Mouse (Mus musculus) CH12.LX (cell line): ENCODE measurements at regions not wholly inside any gene's neighbourhood (a gene's known extent, or its start where the extent isn't known, plus 50 kb on each side); places are given as distances from the start of the nearest gene placed in this dataset.

ENCODE experiments used
- DNase-seq: peaks from one replicate; pipeline ENCODE4 v3.0.0-alpha.2; 2013; ENCODE audit errors: extremely low read depth
- H3K27ac ChIP-seq: 2 replicates; pipeline ENCODE4 v1.5.1; 2012; ENCODE audit warnings: low read depth, mild to moderate bottlenecking, control low read depth, moderate library complexity; ENCODE audit not compliant: insufficient read depth
- H3K27me3 ChIP-seq: replicated peaks from 2 replicates; pipeline ENCODE3; 2012; ENCODE audit warnings: inconsistent platforms
- H3K36me3 ChIP-seq, 2 experiments: replicated peaks in 1 of 2; 2 replicates each; pipeline versions ENCODE3 to v1.6.1; 2012; ENCODE audit warnings: inconsistent platforms in 1 of 2, low read length in 1 of 2, mild to moderate bottlenecking in 1 of 2, mixed read lengths in 1 of 2, moderate library complexity in 1 of 2; ENCODE audit not compliant: control insufficient read depth in 1 of 2, insufficient read depth in 1 of 2
- H3K4me1 ChIP-seq, 2 experiments: 2 replicates each; pipeline ENCODE4 v1.6.1; 2012; ENCODE audit warnings: inconsistent platforms in 1 of 2, moderate library complexity in 1 of 2; ENCODE audit not compliant: insufficient read depth in 2 of 2, control insufficient read depth in 1 of 2
- H3K4me2 ChIP-seq: 2 replicates; pipeline ENCODE4 v1.6.1; 2012; ENCODE audit warnings: low read depth, mild to moderate bottlenecking, control low read depth; ENCODE audit not compliant: poor library complexity, insufficient read depth, severe bottlenecking
- H3K4me3 ChIP-seq, 3 experiments: fragments of 150-350 bp in 1 of 3; sonication (generic) in 1 of 3; replicated peaks in 1 of 3; 2 replicates each; pipeline versions ENCODE3 to v1.5.1; 2011 to 2012; ENCODE audit warnings: low read depth in 2 of 3, low read length in 2 of 3, mild to moderate bottlenecking in 2 of 3, moderate library complexity in 2 of 3, control low read depth in 1 of 3, improper control_type of control experiment in 1 of 3, inconsistent platforms in 1 of 3, mixed read lengths in 1 of 3; ENCODE audit not compliant: poor library complexity in 1 of 3
- H3K79me2 ChIP-seq: replicated peaks from 2 replicates; pipeline ENCODE4 v1.6.1; 2012; ENCODE audit warnings: mild to moderate bottlenecking, moderate library complexity; ENCODE audit not compliant: control insufficient read depth, poor library complexity, insufficient read depth, severe bottlenecking; ENCODE audit errors: extremely low read depth
- H3K9ac ChIP-seq: 2 replicates; pipeline ENCODE4 v1.6.1; 2012; ENCODE audit warnings: low read depth, mild to moderate bottlenecking, control low read depth, moderate library complexity; ENCODE audit not compliant: insufficient read depth
- H3K9me3 ChIP-seq: replicated peaks from 2 replicates; pipeline ENCODE3; 2012; ENCODE audit warnings: low read length, inconsistent platforms, mixed read lengths
- CHD2 ChIP-seq: IDR thresholded peaks from 2 replicates; pipeline ENCODE4 v1.6.1; 2011; ENCODE audit warnings: low read length, improper control_type of control experiment
- E2F4 ChIP-seq: IDR thresholded peaks from 2 replicates; pipeline ENCODE4 v1.6.1; 2011; ENCODE audit warnings: low read depth, low read length, improper control_type of control experiment; ENCODE audit not compliant: insufficient replicate concordance
- ELF1 ChIP-seq: IDR thresholded peaks from 2 replicates; pipeline ENCODE4 v1.6.1; 2014; ENCODE audit warnings: low read depth, mild to moderate bottlenecking, inconsistent platforms, low read length, improper control_type of control experiment
- ETS1 ChIP-seq: conservative IDR thresholded peaks from 2 replicates; pipeline ENCODE4 v1.6.1; 2012; ENCODE audit warnings: low read depth, mild to moderate bottlenecking, inconsistent platforms, low read length, improper control_type of control experiment, moderate library complexity
- IRF4 ChIP-seq: IDR thresholded peaks from 2 replicates; pipeline ENCODE4 v1.6.1; 2014; ENCODE audit warnings: low read depth, mild to moderate bottlenecking, inconsistent platforms, low read length, improper control_type of control experiment
- JUN ChIP-seq: IDR thresholded peaks from 2 replicates; pipeline ENCODE4 v1.6.1; 2011; ENCODE audit warnings: low read depth, mild to moderate bottlenecking, low read length, improper control_type of control experiment, moderate library complexity; ENCODE audit not compliant: insufficient read depth
- JUND ChIP-seq: conservative IDR thresholded peaks from 2 replicates; pipeline ENCODE4 v1.6.1; 2011; ENCODE audit warnings: low read depth, low read length, improper control_type of control experiment
- KAT2A ChIP-seq: IDR thresholded peaks from 2 replicates; pipeline ENCODE4 v1.6.1; 2012; ENCODE audit warnings: low read length, improper control_type of control experiment, inconsistent platforms; ENCODE audit not compliant: insufficient replicate concordance
- MAX ChIP-seq: IDR thresholded peaks from 2 replicates; pipeline ENCODE4 v1.6.1; 2011; ENCODE audit warnings: low read length, improper control_type of control experiment
- MEF2A ChIP-seq: IDR thresholded peaks from 2 replicates; pipeline ENCODE4 v1.6.1; 2014; ENCODE audit warnings: low read depth, mild to moderate bottlenecking, inconsistent platforms, low read length, improper control_type of control experiment, borderline replicate concordance
- MXI1 ChIP-seq: IDR thresholded peaks from 2 replicates; pipeline ENCODE4 v1.6.1; 2011; ENCODE audit warnings: mild to moderate bottlenecking, low read depth, low read length, improper control_type of control experiment
- NELFE ChIP-seq: IDR thresholded peaks from 2 replicates; pipeline ENCODE4 v1.6.1; 2011; ENCODE audit warnings: low read depth, low read length, improper control_type of control experiment
- NRF1 ChIP-seq: IDR thresholded peaks from 2 replicates; pipeline ENCODE4 v1.6.1; 2014; ENCODE audit warnings: low read depth, mild to moderate bottlenecking, inconsistent platforms, low read length, improper control_type of control experiment, moderate library complexity
- PAX5 ChIP-seq: IDR thresholded peaks from 2 replicates; pipeline ENCODE4 v1.6.1; 2012; ENCODE audit warnings: low read length, inconsistent platforms, mixed read lengths
- POLR2AphosphoS2 ChIP-seq: IDR thresholded peaks from 2 replicates; pipeline ENCODE4 v1.6.1; 2011; ENCODE audit warnings: low read depth, low read length, improper control_type of control experiment
- RAD21 ChIP-seq: IDR thresholded peaks from 2 replicates; pipeline ENCODE4 v1.6.1; 2011; ENCODE audit warnings: low read depth, mild to moderate bottlenecking, low read length, improper control_type of control experiment, moderate library complexity
- RCOR1 ChIP-seq: conservative IDR thresholded peaks from 2 replicates; pipeline ENCODE4 v1.6.1; 2012; ENCODE audit warnings: low read depth, mild to moderate bottlenecking, inconsistent platforms, low read length, improper control_type of control experiment
- TCF12 ChIP-seq: IDR thresholded peaks from 2 replicates; pipeline ENCODE4 v1.6.1; 2014; ENCODE audit warnings: low read depth, mild to moderate bottlenecking, inconsistent platforms, low read length, improper control_type of control experiment
- UBTF ChIP-seq: IDR thresholded peaks from 2 replicates; pipeline ENCODE4 v1.6.1; 2012; ENCODE audit warnings: low read depth, mild to moderate bottlenecking, inconsistent platforms, low read length, improper control_type of control experiment, moderate library complexity
- USF1 ChIP-seq: IDR thresholded peaks from 2 replicates; pipeline ENCODE4 v1.6.1; 2014; ENCODE audit warnings: low read depth, mild to moderate bottlenecking, inconsistent platforms, low read length, improper control_type of control experiment
- USF2 ChIP-seq: conservative IDR thresholded peaks from 2 replicates; pipeline ENCODE4 v1.6.1; 2011; ENCODE audit warnings: low read depth, low read length, improper control_type of control experiment
- ZC3H11A ChIP-seq: IDR thresholded peaks from 2 replicates; pipeline ENCODE4 v1.6.1; 2012; ENCODE audit warnings: low read depth, mild to moderate bottlenecking, inconsistent platforms, low read length, improper control_type of control experiment
- ZKSCAN1 ChIP-seq: IDR thresholded peaks from 2 replicates; pipeline ENCODE4 v1.6.1; 2012; ENCODE audit warnings: low read depth, inconsistent platforms, low read length, improper control_type of control experiment, borderline replicate concordance
- ZMIZ1 ChIP-seq: IDR thresholded peaks from 2 replicates; pipeline ENCODE4 v1.6.1; 2012; ENCODE audit warnings: low read depth, mild to moderate bottlenecking, inconsistent platforms, low read length, improper control_type of control experiment
- ZNF384 ChIP-seq: IDR thresholded peaks from 2 replicates; pipeline ENCODE4 v1.6.1; 2012; ENCODE audit warnings: low read depth, low read length, improper control_type of control experiment, inconsistent platforms
- dilution Hi-C: fragments of 300-500 bp; cut with MboI; formaldehyde crosslinking; loops from 2 replicates; pipeline ENCODE4 v1.14.3; 2020; ENCODE audit warnings: low sequenced_read_pairs; ENCODE audit not compliant: extremely low pct_unique_long_range_greater_than_20kb, extremely low pct_ligation_motif_present
- in situ Hi-C: fragments of 300-500 bp; cut with MboI; formaldehyde crosslinking; loops from 3 replicates; pipeline ENCODE4 v1.14.3; 2019; ENCODE audit warnings: low sequenced_read_pairs, low pct_ligation_motif_present, low pct_unique_long_range_greater_than_20kb, mixed read lengths

DNA sequence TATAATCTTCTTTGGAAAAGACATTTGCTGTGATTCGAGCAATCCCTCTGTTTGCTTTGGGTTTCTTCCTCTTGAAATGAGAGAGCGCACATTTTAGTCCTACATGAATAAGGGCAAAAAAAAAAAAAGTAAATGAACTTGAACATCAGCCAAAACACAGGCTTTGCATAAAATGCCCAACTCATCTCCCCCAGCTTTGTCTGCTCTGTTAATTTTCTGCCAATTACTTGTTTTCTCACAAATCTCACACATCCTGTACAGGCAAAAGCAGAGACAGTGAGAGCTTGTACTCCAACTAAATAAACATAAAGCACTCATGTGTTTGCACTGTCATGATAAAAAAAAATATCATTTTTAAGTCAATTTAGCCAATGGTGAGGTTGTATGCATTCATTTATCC, 121.4 kb upstream of the Trpm3 start:
- TF ChIP-seq ZKSCAN1 (no peak), MAX (no peak), JUND (no peak), NELFE (no peak), KAT2A (no peak), JUN (no peak), ZNF384 (no peak), ZMIZ1 (no peak), NRF1 (no peak), ELF1 (no peak), RCOR1 (no peak), E2F4 (no peak), ETS1 (no peak), ZC3H11A (no peak), POLR2AphosphoS2 (no peak), TCF12 (no peak), MXI1 (no peak), MEF2A (no peak), RAD21 (no peak), PAX5 (no peak)
- Histone ChIP-seq H3K27me3 (no peaks in the 10 kb centered on the region), H3K9me3 (no peaks in the 10 kb centered on the region), H3K9ac (no peak overlapping the region), H3K36me3 (no peaks in the 10 kb centered on the region), H3K27ac (no peak overlapping the region), H3K4me2 (no peak overlapping the region), H3K79me2 (no peaks in the 10 kb centered on the region), H3K4me1 (no peaks in the 10 kb centered on the region), H3K4me3 (no peak overlapping the region)
- DNase-seq, result no peak
- dilution Hi-C loops (no loop called here), in situ Hi-C loops (no loop called here)

DNA sequence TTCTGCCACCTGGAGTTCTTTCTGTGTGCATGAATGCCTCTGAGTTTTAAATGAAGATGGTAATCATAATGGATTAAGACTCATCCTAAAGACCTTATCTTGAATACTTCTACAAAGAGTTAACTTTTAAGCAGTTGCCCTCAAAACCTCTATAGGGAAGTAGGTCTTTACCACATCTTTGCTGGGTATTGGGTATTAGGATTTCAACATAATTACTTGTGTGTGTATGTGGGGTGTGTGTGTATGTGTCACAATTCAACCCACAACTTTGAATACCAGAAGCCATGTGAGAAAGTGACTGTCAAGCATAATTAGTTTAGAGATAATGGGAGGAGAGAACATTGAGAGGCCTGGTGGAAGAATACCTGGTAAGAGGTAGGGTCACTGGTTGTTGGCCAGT, 111.3 kb upstream of the Trpm3 start:
- TF ChIP-seq JUND (no peak), CHD2 (no peak), JUN (no peak), MXI1 (no peak), POLR2AphosphoS2 (no peak), USF2 (no peak), USF1 (no peak), UBTF (no peak), MAX (no peak), IRF4 (no peak), NELFE (no peak), PAX5 (no peak), E2F4 (no peak)
- Histone ChIP-seq H3K4me2 (no peak overlapping the region), H3K4me1 (no peaks in the 10 kb centered on the region), H3K4me3 (no peak overlapping the region), H3K36me3 (no peaks in the 10 kb centered on the region), H3K27me3 (no peaks in the 10 kb centered on the region), H3K79me2 (no peaks in the 10 kb centered on the region), H3K27ac (no peak overlapping the region), H3K9me3 (no peaks in the 10 kb centered on the region), H3K9ac (no peak overlapping the region)
- in situ Hi-C loops, result no loop called here
- no peak for DNase-seq
- dilution Hi-C loops, result no loop called here
